Comparison of ENCODE assay signal across 25 mouse cellular contexts in the genomic region with DNA sequence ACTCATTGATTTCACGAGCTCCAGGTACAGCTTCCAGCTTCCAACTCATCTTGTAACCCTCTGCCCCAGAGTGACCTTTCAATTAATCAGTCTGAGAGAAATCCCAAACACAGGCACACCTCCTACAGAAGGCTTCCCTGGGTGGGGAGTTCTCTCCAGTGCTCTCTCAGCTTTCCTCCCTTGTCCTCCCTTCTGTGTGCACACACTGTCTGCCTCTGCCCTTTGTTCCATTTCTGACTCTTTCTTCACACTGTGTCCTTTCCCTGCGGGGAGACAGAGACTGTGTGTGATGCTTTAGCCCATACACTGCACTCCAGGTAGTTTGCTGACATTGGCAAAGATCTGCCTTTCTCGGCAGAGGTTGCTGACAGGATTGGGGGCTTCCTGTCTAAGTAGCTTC. TPM values are rescaled to one million over a fixed set of nuclear protein-coding genes. Genes with fewer than 3 reads are reported as not detected.
A peak's percentile ranks its signal among the peaks of the same experiment; 100 is the strongest.
DNase-seq lines count a peak whose midpoint lies in the region; ATAC-seq and TF ChIP-seq lines count a peak whose summit lies in the region.
"Had no signal": no experiment of that assay in that cellular context is flagged by ENCODE, and none has a peak within 500 bp of the region (broad histone marks: within the 10 kb centered on the region; RNA-seq: fewer than 3 reads in every experiment).

No protein-coding gene starts in this region.

- no peaks in the 10 kb centered on the region for H3K27me3 ChIP-seq in forebrain, embryonic 10.5 days (ENCODE audit: poor library complexity, severe bottlenecking)
- no peaks in the 10 kb centered on the region for H3K27me3 ChIP-seq in forebrain, postnatal 0 days (ENCODE audit: insufficient read depth, low read length)
- H3K27me3 ChIP-seq in liver, embryonic 16.5 days (ENCODE audit: control insufficient read depth, insufficient read depth, low read depth, low read length) = no peaks in the 10 kb centered on the region
- no peaks in the 10 kb centered on the region for H3K27me3 ChIP-seq in liver, embryonic 11.5 days (replicated peaks; ENCODE audit: control insufficient read depth, insufficient read depth, low read length)
- no peaks in the 10 kb centered on the region for H3K27me3 ChIP-seq in embryonic facial prominence, embryonic 10.5 days (replicated peaks; ENCODE audit: low read depth, poor library complexity, severe bottlenecking)
- H3K27me3 ChIP-seq: heart, embryonic 12.5 days; heart, embryonic 15.5 days had no signal

- H3K9me3 ChIP-seq in forebrain, embryonic 10.5 days = peaks cover 7% of the 10 kb centered on the region
- no peaks in the 10 kb centered on the region for H3K9me3 ChIP-seq in forebrain, postnatal 0 days (ENCODE audit: low read length)
- no peaks in the 10 kb centered on the region for H3K9me3 ChIP-seq in liver, embryonic 16.5 days (replicated peaks; ENCODE audit: control insufficient read depth, low read length)
- no peaks in the 10 kb centered on the region for H3K9me3 ChIP-seq in liver, embryonic 11.5 days (ENCODE audit: control insufficient read depth, low read length)
- H3K9me3 ChIP-seq in ES-E14 (ENCODE audit: control insufficient read depth, insufficient read depth, low read depth, low read length) = no peaks in the 10 kb centered on the region
- H3K9me3 ChIP-seq in embryonic facial prominence, embryonic 10.5 days = no peaks in the 10 kb centered on the region
- H3K9me3 ChIP-seq: heart, embryonic 15.5 days had no signal

- peak overlapping the region; percentile 72 for H3K27ac ChIP-seq in forebrain, embryonic 10.5 days
- H3K27ac ChIP-seq in forebrain, postnatal 0 days (ENCODE audit: low read depth, low read length) = no peak overlapping the region
- no peak overlapping the region for H3K27ac ChIP-seq in liver, embryonic 16.5 days (ENCODE audit: low read length)
- H3K27ac ChIP-seq in liver, embryonic 11.5 days (ENCODE audit: low read depth, low read length) = no peak overlapping the region
- H3K27ac ChIP-seq in ES-E14 (ENCODE audit: insufficient read depth, low read depth, low read length, poor library complexity, severe bottlenecking) = peak overlapping the region; percentile 77
- H3K27ac ChIP-seq in embryonic facial prominence, embryonic 10.5 days (replicated peaks) = peak overlapping the region; percentile 71
- H3K27ac ChIP-seq: heart, embryonic 15.5 days; hindbrain, embryonic 14.5 days had no signal

- ATAC-seq in forebrain, postnatal 0 days = no peak
- peak; percentile 48; the same call in 1 of the 2 replicates for ATAC-seq in liver, embryonic 16.5 days (ENCODE audit: low read depth)
- no peak for ATAC-seq in liver, embryonic 11.5 days (replicated peaks; ENCODE audit: low FRiP score)
- ATAC-seq in cerebellum, adult (ENCODE audit: insufficient number of reproducible peaks, low FRiP score, low TSS enrichment) = no peak
- ATAC-seq: activated CD4-positive, CD25-positive, alpha-beta regulatory T cell, adult 4 months; forebrain, embryonic 14.5 days; intestine, postnatal 0 days had no signal

- TF ChIP-seq CTCF in forebrain, postnatal 0 days (IDR thresholded peaks at IDR 0.05; ENCODE audit: low read depth) = no peak

- no peak overlapping the region for H3K4me2 ChIP-seq in forebrain, postnatal 0 days (ENCODE audit: low read depth)
- no peak overlapping the region for H3K4me2 ChIP-seq in liver, embryonic 16.5 days (ENCODE audit: low read depth, low read length)
- no peak overlapping the region for H3K4me2 ChIP-seq in liver, embryonic 11.5 days
- H3K4me2 ChIP-seq: heart, embryonic 12.5 days; heart, embryonic 15.5 days; hindbrain, embryonic 14.5 days had no signal

- no peak for DNase-seq in forebrain, embryonic 10.5 days (ENCODE audit: extremely low spot score, low spot score)
- DNase-seq in forebrain, postnatal 0 days = no peak
- no peak for DNase-seq in liver, embryonic 11.5 days (ENCODE audit: low spot score)
- DNase-seq in ES-E14 (ENCODE audit: low read depth, low spot score) = no peak
- DNase-seq in embryonic facial prominence, embryonic 10.5 days (ENCODE audit: low spot score) = no peak
- DNase-seq in urinary bladder, postnatal 25 days (ENCODE audit: low spot score) = no peak
- DNase-seq: adrenal gland, postnatal 10 days; adrenal gland, postnatal 36 days; cerebellum, adult 11 months; cerebellum, adult 2 months; cerebellum, adult 9-11 months; cerebellum, postnatal 36 days; embryo, embryonic 11 days; gastrocnemius, postnatal 25 days; heart, adult 18-20 months; heart, postnatal 10 days; heart, postnatal 36 days had no signal

- WGBS in forebrain, embryonic 10.5 days = 52% methylated on average over 3 of the region's 3 CpGs
- WGBS in forebrain, postnatal 0 days = 33% methylated on average over 3 of the region's 3 CpGs
- WGBS in liver, embryonic 16.5 days (ENCODE audit: insufficient replicate concordance) = 32% methylated on average over 3 of the region's 3 CpGs
- WGBS in liver, embryonic 11.5 days = 54% methylated on average over 3 of the region's 3 CpGs
- 44% methylated on average over 3 of the region's 3 CpGs for WGBS in embryonic facial prominence, embryonic 10.5 days

- no peak overlapping the region for H3K9ac ChIP-seq in forebrain, postnatal 0 days
- H3K9ac ChIP-seq in liver, embryonic 16.5 days (ENCODE audit: low read depth, low read length) = no peak overlapping the region
- H3K9ac ChIP-seq in liver, embryonic 11.5 days (ENCODE audit: low read depth, low read length) = no peak overlapping the region
- 0 out of 2 replicates have a peak overlapping the region, but pooled peaks have one; percentile 11 for H3K9ac ChIP-seq in ES-E14 (ENCODE audit: insufficient read depth, low read depth, low read length, poor library complexity, severe bottlenecking)
- H3K9ac ChIP-seq: heart, embryonic 12.5 days; heart, embryonic 15.5 days; hindbrain, embryonic 14.5 days had no signal

- H3K4me1 ChIP-seq in forebrain, embryonic 10.5 days = peaks cover 24% of the 10 kb centered on the region
- no peaks in the 10 kb centered on the region for H3K4me1 ChIP-seq in forebrain, postnatal 0 days (ENCODE audit: insufficient read depth)
- H3K4me1 ChIP-seq in liver, embryonic 16.5 days (ENCODE audit: control insufficient read depth, low read depth, low read length) = no peaks in the 10 kb centered on the region
- H3K4me1 ChIP-seq in liver, embryonic 11.5 days (replicated peaks; ENCODE audit: control insufficient read depth, insufficient read depth, low read length) = no peaks in the 10 kb centered on the region
- peaks cover 9 to 11% of the 10 kb centered on the region in 2 experiments; a peak in 3 of 4 replicates for H3K4me1 ChIP-seq in ES-E14 (ENCODE audit: control insufficient read depth in 2 of 2, insufficient read depth in 2 of 2, low read length in 2 of 2, poor library complexity in 1 of 2)
- peaks cover 24% of the 10 kb centered on the region for H3K4me1 ChIP-seq in embryonic facial prominence, embryonic 10.5 days
- H3K4me1 ChIP-seq: heart, embryonic 12.5 days; heart, embryonic 15.5 days had no signal

- no peak overlapping the region for H3K4me3 ChIP-seq in forebrain, embryonic 10.5 days
- no peak overlapping the region for H3K4me3 ChIP-seq in forebrain, postnatal 0 days (ENCODE audit: low read depth, low read length)
- H3K4me3 ChIP-seq in liver, embryonic 16.5 days (ENCODE audit: low read depth, low read length) = no peak overlapping the region
- no peak overlapping the region for H3K4me3 ChIP-seq in liver, embryonic 11.5 days (ENCODE audit: low read depth, low read length)
- peak overlapping the region in 1 of 2 experiments; percentile 6; a peak in 1 of 4 replicates for H3K4me3 ChIP-seq in ES-E14 (ENCODE audit: insufficient read depth in 1 of 2, low read depth in 1 of 2, low read length in 2 of 2, poor library complexity in 1 of 2, severe bottlenecking in 1 of 2)
- H3K4me3 ChIP-seq in embryonic facial prominence, embryonic 10.5 days = no peak overlapping the region
- H3K4me3 ChIP-seq: heart, embryonic 12.5 days; heart, embryonic 15.5 days had no signal

- in situ Hi-C loops in ES-E14 (cut with MboI; ENCODE audit: low sequenced_read_pairs in 2 of 2, unreplicated experiment in 2 of 2) = no loop called here

- no peaks in the 10 kb centered on the region for H3K36me3 ChIP-seq in forebrain, embryonic 10.5 days (replicated peaks)
- H3K36me3 ChIP-seq in forebrain, postnatal 0 days (ENCODE audit: insufficient read depth) = no peaks in the 10 kb centered on the region
- H3K36me3 ChIP-seq in liver, embryonic 16.5 days (ENCODE audit: control insufficient read depth, insufficient read depth) = no peaks in the 10 kb centered on the region
- H3K36me3 ChIP-seq in liver, embryonic 11.5 days (ENCODE audit: control insufficient read depth, insufficient read depth, low read length) = no peaks in the 10 kb centered on the region
- H3K36me3 ChIP-seq in ES-E14 (ENCODE audit: control insufficient read depth, insufficient read depth, low read length, poor library complexity, severe bottlenecking) = no peaks in the 10 kb centered on the region
- no peaks in the 10 kb centered on the region for H3K36me3 ChIP-seq in embryonic facial prominence, embryonic 10.5 days (replicated peaks)
- H3K36me3 ChIP-seq: heart, embryonic 12.5 days; heart, embryonic 15.5 days had no signal

TF ChIP-seq in ES-E14, 5 proteins besides CTCF, POLR2A, EP300 and RAD21:
- TF ChIP-seq MAFK (IDR thresholded peaks at IDR 0.05; ENCODE audit: insufficient read depth, low read depth, low read length) = no peak
- TF ChIP-seq ZC3H11A (IDR thresholded peaks at IDR 0.05; ENCODE audit: borderline replicate concordance, low read depth, low read length) = no peak
- TF ChIP-seq CHD2 (IDR thresholded peaks at IDR 0.05; ENCODE audit: low read depth, low read length) = no peak
- TF ChIP-seq HCFC1 (IDR thresholded peaks at IDR 0.05; ENCODE audit: borderline replicate concordance, insufficient read depth, low read length) = no peak
- TF ChIP-seq ZNF384 (IDR thresholded peaks at IDR 0.05; ENCODE audit: low read depth, low read length) = no peak
TF ChIP-seq in ES-E14: peak in this region for 0.

RNA-seq across cellular contexts. Expression of a gene that starts 33.6 kb away (rescaled TPM):
- polyA plus RNA-seq in forebrain, embryonic 10.5 days (2016; fragmentation: Nextera tagmentation; extraction: Ambion mirVana) = 742 and 777 TPM in 2 replicates
- 311 and 330 TPM in 2 replicates for total RNA-seq in forebrain, postnatal 0 days (2014; rRNA removed)
- 341 and 409 TPM in 2 replicates for polyA plus RNA-seq in forebrain, postnatal 0 days (2015; fragmentation: Nextera tagmentation; extraction: Ambion mirVana)
- 13.4 and 17.9 TPM in 2 replicates for polyA plus RNA-seq in liver, embryonic 16.5 days (2015; fragmentation: Nextera tagmentation; extraction: Ambion mirVana)
- 44.0 and 50.5 TPM in 2 replicates for polyA plus RNA-seq in liver, embryonic 11.5 days (2014; fragmentation: Nextera tagmentation; extraction: Ambion mirVana)
- total RNA-seq in ES-E14 (2012; rRNA removed) = 1,066 and 2,076 TPM in 2 replicates
- 474 and 479 TPM in 2 replicates for polyA plus RNA-seq in embryonic facial prominence, embryonic 10.5 days (2016; fragmentation: Nextera tagmentation; extraction: Ambion mirVana)
- polyA plus RNA-seq: activated CD4-positive, CD25-positive, alpha-beta regulatory T cell, adult 4 months had no signal

Comparison
In these comparisons a context has a peak if more than half of its experiments do, and no peak if none do; other contexts are left out.
1. H3K27ac ChIP-seq: peak in forebrain, embryonic 10.5 days (single experiment), ES-E14 (single experiment) and embryonic facial prominence, embryonic 10.5 days (single experiment); none in forebrain, postnatal 0 days (single experiment), liver, embryonic 16.5 days (single experiment) and liver, embryonic 11.5 days (single experiment).